Comparison of ENCODE assay signal across 8 mouse cellular contexts in genomic region chr14:16366986-16367385, GRCm38 (mm10). TPM values are rescaled to one million over a fixed set of nuclear protein-coding genes. Genes with fewer than 3 reads are reported as not detected.
DNase-seq lines count a peak whose midpoint lies in the region; ATAC-seq and TF ChIP-seq lines count a peak whose summit lies in the region.

No protein-coding gene starts in this region.

- no peak for ATAC-seq in heart, embryonic 15.5 days (replicated peaks; ENCODE audit: insufficient number of reproducible peaks, insufficient read depth, low FRiP score, low read depth)
- no peak for ATAC-seq in hindbrain, embryonic 11.5 days (ENCODE audit: low FRiP score)
- ATAC-seq in midbrain, embryonic 11.5 days (ENCODE audit: low FRiP score) = no peak

- no peaks in the 10 kb centered on the region for H3K36me3 ChIP-seq in heart, embryonic 15.5 days
- no peaks in the 10 kb centered on the region for H3K36me3 ChIP-seq in hindbrain, embryonic 11.5 days (ENCODE audit: control insufficient read depth, insufficient read depth, low read length)
- H3K36me3 ChIP-seq in midbrain, embryonic 11.5 days (ENCODE audit: control insufficient read depth, insufficient read depth, low read length) = no peaks in the 10 kb centered on the region

- peaks cover 16% of the 10 kb centered on the region for H3K4me1 ChIP-seq in heart, embryonic 15.5 days (replicated peaks)
- H3K4me1 ChIP-seq in bone marrow macrophage, adult 2 months (ENCODE audit: control insufficient read depth, insufficient read depth, low read length) = peaks cover 9% of the 10 kb centered on the region
- 0 out of 2 replicates have a peak, but pooled peaks cover 3% of the 10 kb centered on the region for H3K4me1 ChIP-seq in hindbrain, embryonic 11.5 days (replicated peaks; ENCODE audit: control insufficient read depth, insufficient read depth, low read length)
- peaks cover 17% of the 10 kb centered on the region for H3K4me1 ChIP-seq in midbrain, embryonic 11.5 days (ENCODE audit: control insufficient read depth, insufficient read depth, low read length)

- intact Hi-C loops in heart, postnatal 25 days (cut with DNase I) = loop anchor here (2.0 to 5.0 kb wide), 2 partner anchors 52 to 120 kb away; partner anchors contain the start of genes Ngly1 and Oxsm

- H3K4me3 ChIP-seq in heart, embryonic 15.5 days = peak overlapping the region; percentile 75
- H3K4me3 ChIP-seq in bone marrow macrophage, adult 2 months (ENCODE audit: insufficient read depth, low read length) = peak overlapping the region; percentile 33; the same call in 1 of the 2 replicates
- peak overlapping the region; percentile 94 for H3K4me3 ChIP-seq in hindbrain, embryonic 11.5 days (ENCODE audit: low read depth, low read length)
- peak overlapping the region; percentile 94 for H3K4me3 ChIP-seq in midbrain, embryonic 11.5 days (ENCODE audit: low read depth, low read length)

- peak overlapping the region; percentile 89; the same call in 1 of the 2 replicates for H3K9ac ChIP-seq in heart, embryonic 15.5 days
- no peak overlapping the region for H3K9ac ChIP-seq in hindbrain, embryonic 11.5 days (ENCODE audit: low read depth, low read length)
- H3K9ac ChIP-seq in midbrain, embryonic 11.5 days (ENCODE audit: low read length) = no peak overlapping the region; the same call in 1 of the 2 replicates

- DNase-seq in heart, postnatal 25 days (ENCODE audit: low spot score) = no peak
- DNase-seq in hindbrain, embryonic 11.5 days (ENCODE audit: low spot score) = no peak
- DNase-seq in midbrain, embryonic 11.5 days (ENCODE audit: low spot score, missing footprints) = no peak
- no peak for DNase-seq in urinary bladder, adult 18-20 months (ENCODE audit: low spot score in 2 of 2)
- DNase-seq in adrenal gland, adult 8-10 months = no peak
- DNase-seq in layer of hippocampus, adult 18-20 months (ENCODE audit: low spot score in 2 of 2) = no peak

- peak overlapping the region; percentile 78 for H3K4me2 ChIP-seq in heart, embryonic 15.5 days
- H3K4me2 ChIP-seq in hindbrain, embryonic 11.5 days (replicated peaks; ENCODE audit: low read depth, low read length) = peak overlapping the region; percentile 63
- H3K4me2 ChIP-seq in midbrain, embryonic 11.5 days = peak overlapping the region; percentile 69

- no peak overlapping the region for H3K27ac ChIP-seq in heart, embryonic 15.5 days
- H3K27ac ChIP-seq in bone marrow macrophage, adult 2 months (ENCODE audit: insufficient read depth, low read depth, low read length) = no peak overlapping the region
- no peak overlapping the region for H3K27ac ChIP-seq in hindbrain, embryonic 11.5 days (ENCODE audit: low read depth, low read length)
- H3K27ac ChIP-seq in midbrain, embryonic 11.5 days (ENCODE audit: low read depth, low read length) = no peak overlapping the region

- H3K9me3 ChIP-seq in heart, embryonic 15.5 days (replicated peaks) = no peaks in the 10 kb centered on the region
- no peaks in the 10 kb centered on the region for H3K9me3 ChIP-seq in hindbrain, embryonic 11.5 days (ENCODE audit: control insufficient read depth, low read length)
- no peaks in the 10 kb centered on the region for H3K9me3 ChIP-seq in midbrain, embryonic 11.5 days (ENCODE audit: control insufficient read depth, low read length)

- WGBS in heart, embryonic 15.5 days = 37% methylated on average over 2 of the region's 2 CpGs
- WGBS in hindbrain, embryonic 11.5 days = 54% methylated on average over 2 of the region's 2 CpGs
- WGBS in midbrain, embryonic 11.5 days = 43% methylated on average over 2 of the region's 2 CpGs

- TF ChIP-seq CTCF in bone marrow macrophage, adult 2 months (IDR thresholded peaks at IDR 0.05; ENCODE audit: low read depth, low read length) = no peak

- no peak for TF ChIP-seq POLR2A in bone marrow macrophage, adult 2 months (IDR thresholded peaks at IDR 0.05; ENCODE audit: borderline replicate concordance, low read depth, low read length)

- no peaks in the 10 kb centered on the region for H3K27me3 ChIP-seq in heart, embryonic 15.5 days
- H3K27me3 ChIP-seq in hindbrain, embryonic 11.5 days (ENCODE audit: control insufficient read depth, insufficient read depth, low read length) = no peaks in the 10 kb centered on the region
- H3K27me3 ChIP-seq in midbrain, embryonic 11.5 days (ENCODE audit: control insufficient read depth, insufficient read depth, low read length) = no peaks in the 10 kb centered on the region

RNA-seq across cellular contexts. Expression of gene Top2b, which starts 2.0 kb away (rescaled TPM):
- polyA plus RNA-seq in heart, embryonic 15.5 days (2015; fragmentation: Nextera tagmentation; extraction: Ambion mirVana) = 29.5 and 31.6 TPM in 2 replicates
- total RNA-seq in heart, postnatal 25 days (2021) = 10 to 100 TPM; 62.4 to 67.5 TPM
- polyA plus RNA-seq in bone marrow macrophage, adult 2 months (2012; ENCODE audit: insufficient read depth, insufficient read length, missing spikeins) = 86.7 and 107 TPM in 2 replicates
- polyA plus RNA-seq in hindbrain, embryonic 11.5 days (2014; fragmentation: Nextera tagmentation; extraction: Ambion mirVana) = 137 and 154 TPM in 2 replicates
- polyA plus RNA-seq in midbrain, embryonic 11.5 days (2014; fragmentation: Nextera tagmentation; extraction: Ambion mirVana) = 159 and 186 TPM in 2 replicates
- 100 to 1,000 TPM in 1 of 4 experiments, 10 to 100 TPM in 3; 82.4 to 120 (median 95.1) TPM for total RNA-seq in adrenal gland, adult 8-10 months (2022)
- total RNA-seq in layer of hippocampus, adult 18-20 months (2021) = 10 to 100 TPM; 70.8 to 82.3 TPM

Comparison
In these comparisons a context has a peak if more than half of its experiments do, and no peak if none do; other contexts are left out.
1. H3K4me3 ChIP-seq: peak in every context shown above with its lines; median percentile 94 in hindbrain, embryonic 11.5 days; 94 in midbrain, embryonic 11.5 days; 75 in heart, embryonic 15.5 days; 33 in bone marrow macrophage, adult 2 months.